Mouse (Mus musculus) T-helper 17 cell (primary cell): ENCODE data around the gene Dcaf1.

Experiments used
- in situ Hi-C, 2 experiments: fragments of 300-600 bp; cut with MboI, MseI; formaldehyde crosslinking; loops; 1 replicate in 1 of 2; 2 replicates in 1 of 2; pipeline ENCODE4 v1.15.1; 2025; ENCODE audit warnings: high pct_unique_total_duplicates in 2 of 2

The Dcaf1 gene

GRCm38 (mm10) chr9:106858036-106858435 lies 36.4 kb downstream of the Dcaf1 start:
- in situ Hi-C loops, result loop anchor here in 1 of 2 experiments (25.0 kb wide), 1 partner anchor 879 kb away; no protein-coding TSS in a partner anchor

GRCm38 (mm10) chr9:106874216-106874615 lies 52.5 kb downstream of the Dcaf1 start:
- in situ Hi-C loops, result loop anchor here (5.0 to 25.0 kb wide), 2 partner anchors 42 to 863 kb away; no protein-coding TSS in a partner anchor

- in situ Hi-C loops, result loop anchor here in 1 of 2 experiments (5.0 to 25.0 kb wide), 2 partner anchors 39 to 689 kb away; partner anchors contain the start of gene Ppm1m
Measured at GRCm38 (mm10) chr9:106876666-106877065, 55.0 kb downstream of the Dcaf1 start.

GRCm38 (mm10) chr9:106879471-106879870 lies 57.8 kb downstream of the Dcaf1 start:
- in situ Hi-C loops, result loop anchor here in 1 of 2 experiments (5.0 to 25.0 kb wide), 2 partner anchors 42 to 692 kb away; partner anchors contain the start of gene Ppm1m

- in situ Hi-C loops, result loop anchor here in 1 of 2 experiments (5.0 to 25.0 kb wide), 4 partner anchors 194 to 1904 kb away; partner anchors contain the start of genes Ip6k2, Ppm1m, Slc25a20 and Tex264
Measured at GRCm38 (mm10) chr9:106881071-106881755, 59.5 kb downstream of the Dcaf1 start.

GRCm38 (mm10) chr9:106882176-106882575 lies 60.5 kb downstream of the Dcaf1 start:
- in situ Hi-C loops, result loop anchor here in 1 of 2 experiments (5.0 to 25.0 kb wide), 4 partner anchors 195 to 1903 kb away; partner anchors contain the start of genes Ip6k2, Ppm1m, Slc25a20 and Tex264

- in situ Hi-C loops, result loop anchor here in 1 of 2 experiments (5.0 to 25.0 kb wide), 4 partner anchors 196 to 1902 kb away; partner anchors contain the start of genes Ip6k2, Ppm1m, Slc25a20 and Tex264
Measured at GRCm38 (mm10) chr9:106883085-106883484, 61.4 kb downstream of the Dcaf1 start.

- in situ Hi-C loops, result loop anchor here in 1 of 2 experiments (5.0 to 25.0 kb wide), 4 partner anchors 197 to 1900 kb away; partner anchors contain the start of genes Ip6k2, Ppm1m, Slc25a20 and Tex264
Measured at GRCm38 (mm10) chr9:106884306-106884705, 62.6 kb downstream of the Dcaf1 start.

- in situ Hi-C loops, result loop anchor here (5.0 to 25.0 kb wide), 5 partner anchors 198 to 1900 kb away; partner anchors contain the start of genes Ip6k2 (in 1 of the 2), Ppm1m (in 1 of the 2), Slc25a20 (in 1 of the 2) and Tex264 (in 1 of the 2)
Measured at GRCm38 (mm10) chr9:106884996-106885900, 63.6 kb downstream of the Dcaf1 start.

GRCm38 (mm10) chr9:106885901-106886731 lies 64.4 kb downstream of the Dcaf1 start:
- in situ Hi-C loops, result loop anchor here (5.0 to 25.0 kb wide), 4 partner anchors 214 to 1899 kb away; partner anchors contain the start of genes Ip6k2 (in 1 of the 2), Ppm1m (in 1 of the 2) and Slc25a20 (in 1 of the 2)

- in situ Hi-C loops, result loop anchor here (5.0 to 25.0 kb wide), 4 partner anchors 215 to 1898 kb away; partner anchors contain the start of genes Ip6k2 (in 1 of the 2), Ppm1m (in 1 of the 2) and Slc25a20 (in 1 of the 2)
Measured at GRCm38 (mm10) chr9:106886828-106887702, 65.4 kb downstream of the Dcaf1 start, which contains the start of gene Rbm15b. Gene Rbm15b, minus strand, starts transcription at chr9:106887428.

- in situ Hi-C loops, result loop anchor here (5.0 to 25.0 kb wide), 4 partner anchors 216 to 1896 kb away; partner anchors contain the start of genes Ip6k2 (in 1 of the 2), Ppm1m (in 1 of the 2) and Slc25a20 (in 1 of the 2)
Measured at GRCm38 (mm10) chr9:106888346-106888745, 66.7 kb downstream of the Dcaf1 start.

GRCm38 (mm10) chr9:106889321-106889720 lies 67.6 kb downstream of the Dcaf1 start:
- in situ Hi-C loops, result loop anchor here (5.0 to 25.0 kb wide), 4 partner anchors 217 to 1895 kb away; partner anchors contain the start of genes Ip6k2 (in 1 of the 2), Ppm1m (in 1 of the 2) and Slc25a20 (in 1 of the 2)

GRCm38 (mm10) chr9:106890496-106891240 lies 69.0 kb downstream of the Dcaf1 start:
- in situ Hi-C loops, result loop anchor here (5.0 to 25.0 kb wide), 3 partner anchors 402 to 703 kb away; partner anchors contain the start of genes 6430571L13Rik (in 1 of the 2) and Ppm1m (in 1 of the 2)

GRCm38 (mm10) chr9:106891341-106891741 lies 69.7 kb downstream of the Dcaf1 start:
- in situ Hi-C loops, result loop anchor here (5.0 to 25.0 kb wide), 3 partner anchors 401 to 704 kb away; partner anchors contain the start of genes 6430571L13Rik (in 1 of the 2) and Ppm1m (in 1 of the 2)

GRCm38 (mm10) chr9:106891829-106892551 lies 70.3 kb downstream of the Dcaf1 start, which contains the start of gene Manf:
Gene Manf, minus strand, starts transcription at chr9:106891979.
- in situ Hi-C loops, result loop anchor here (5.0 to 25.0 kb wide), 3 partner anchors 400 to 705 kb away; partner anchors contain the start of genes 6430571L13Rik (in 1 of the 2) and Ppm1m (in 1 of the 2)

- in situ Hi-C loops, result loop anchor here (5.0 to 25.0 kb wide), 3 partner anchors 400 to 705 kb away; partner anchors contain the start of genes 6430571L13Rik (in 1 of the 2) and Ppm1m (in 1 of the 2)
Measured at GRCm38 (mm10) chr9:106892552-106892875, 70.8 kb downstream of the Dcaf1 start.
